Comparison of ENCODE assay signal across 11 mouse cellular contexts in the genomic region with DNA sequence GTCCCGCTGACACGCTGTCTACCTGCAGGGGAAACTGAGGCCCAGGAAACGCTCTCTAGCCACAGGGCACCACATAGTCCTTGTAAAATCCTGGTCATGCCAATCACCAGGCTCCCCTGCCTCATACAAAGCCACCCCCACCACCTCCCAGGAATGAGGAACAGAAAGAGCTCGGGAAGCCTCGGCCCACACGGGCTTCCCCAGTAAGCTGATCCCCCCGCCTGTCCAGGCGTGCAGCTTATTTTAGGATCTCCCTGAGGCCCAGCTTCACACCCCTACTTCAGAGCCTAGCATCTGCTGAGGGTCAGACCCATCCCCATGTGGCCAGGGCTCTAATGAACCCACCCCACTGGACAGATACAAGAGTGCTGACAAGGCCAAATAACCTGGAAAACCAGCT. TPM values are rescaled to one million over a fixed set of nuclear protein-coding genes. Genes with fewer than 3 reads are reported as not detected.
DNase-seq lines count a peak whose midpoint lies in the region; ATAC-seq lines count a peak whose summit lies in the region.
"Had no signal": no experiment of that assay in that cellular context is flagged by ENCODE, and none has a peak within 500 bp of the region (broad histone marks: within the 10 kb centered on the region; RNA-seq: fewer than 3 reads in every experiment).

No protein-coding gene starts in this region.

- intact Hi-C loops in heart, postnatal 10 days (cut with DNase I) = no loop called here

- no peaks in the 10 kb centered on the region for H3K36me3 ChIP-seq in heart, embryonic 16.5 days (ENCODE audit: control insufficient read depth, insufficient read depth)
- H3K36me3 ChIP-seq in embryonic facial prominence, embryonic 13.5 days = peaks cover 18% of the 10 kb centered on the region
- no peaks in the 10 kb centered on the region for H3K36me3 ChIP-seq in hindbrain, embryonic 11.5 days (ENCODE audit: control insufficient read depth, insufficient read depth, low read length)
- no peaks in the 10 kb centered on the region for H3K36me3 ChIP-seq in midbrain, embryonic 15.5 days (replicated peaks)
- H3K36me3 ChIP-seq: lung, embryonic 15.5 days had no signal

- no peak for ATAC-seq in heart, embryonic 16.5 days (replicated peaks; ENCODE audit: extremely low read depth, insufficient read depth, low FRiP score)
- ATAC-seq in embryonic facial prominence, embryonic 13.5 days (ENCODE audit: insufficient number of reproducible peaks, insufficient read depth, low FRiP score, low TSS enrichment, low read depth) = no peak
- no peak for ATAC-seq in hindbrain, embryonic 11.5 days (ENCODE audit: low FRiP score)
- ATAC-seq in midbrain, embryonic 15.5 days (replicated peaks) = no peak
- ATAC-seq in monocyte, adult 5-6 weeks (replicated peaks; ENCODE audit: insufficient number of reproducible peaks, low FRiP score, low TSS enrichment, poor library complexity, severe bottlenecking) = no peak

- H3K27ac ChIP-seq in heart, embryonic 16.5 days (ENCODE audit: low read length) = peak overlapping the region; percentile 69
- H3K27ac ChIP-seq in embryonic facial prominence, embryonic 13.5 days = 0 out of 2 replicates have a peak overlapping the region, but pooled peaks have one; percentile 7
- H3K27ac ChIP-seq in hindbrain, embryonic 11.5 days (ENCODE audit: low read depth, low read length) = no peak overlapping the region
- H3K27ac ChIP-seq in midbrain, embryonic 15.5 days = no peak overlapping the region
- H3K27ac ChIP-seq: lung, embryonic 15.5 days had no signal

- H3K4me1 ChIP-seq in heart, embryonic 16.5 days (ENCODE audit: control insufficient read depth, insufficient read depth, low read length) = peaks cover 41% of the 10 kb centered on the region
- peaks cover 78% of the 10 kb centered on the region for H3K4me1 ChIP-seq in embryonic facial prominence, embryonic 13.5 days
- H3K4me1 ChIP-seq in hindbrain, embryonic 11.5 days (replicated peaks; ENCODE audit: control insufficient read depth, insufficient read depth, low read length) = peaks cover 11% of the 10 kb centered on the region
- H3K4me1 ChIP-seq in midbrain, embryonic 15.5 days = peaks cover 64% of the 10 kb centered on the region

- DNase-seq in heart, postnatal 10 days = no peak
- no peak for DNase-seq in hindbrain, embryonic 11.5 days (ENCODE audit: low spot score)
- no peak for DNase-seq in frontal cortex, adult 2 months (ENCODE audit: extremely low spot score in 1 of 2, low spot score in 1 of 2)
- DNase-seq in frontal cortex, postnatal 14 days (ENCODE audit: low spot score in 2 of 2) = no peak
- DNase-seq: cerebellum, postnatal 14 days; kidney, postnatal 36 days had no signal

- WGBS in heart, embryonic 16.5 days = 36% methylated on average over 8 of the region's 8 CpGs
- 26% methylated on average over 8 of the region's 8 CpGs for WGBS in embryonic facial prominence, embryonic 13.5 days
- WGBS in hindbrain, embryonic 11.5 days = 54% methylated on average over 8 of the region's 8 CpGs
- 46% methylated on average over 8 of the region's 8 CpGs for WGBS in midbrain, embryonic 15.5 days

- H3K4me3 ChIP-seq in heart, embryonic 16.5 days (ENCODE audit: low read length) = no peak overlapping the region
- H3K4me3 ChIP-seq in embryonic facial prominence, embryonic 13.5 days = no peak overlapping the region
- H3K4me3 ChIP-seq in hindbrain, embryonic 11.5 days (ENCODE audit: low read depth, low read length) = no peak overlapping the region
- peak overlapping the region; percentile 66; the same call in 1 of the 2 replicates for H3K4me3 ChIP-seq in midbrain, embryonic 15.5 days
- H3K4me3 ChIP-seq: lung, embryonic 15.5 days had no signal

- H3K4me2 ChIP-seq in heart, embryonic 16.5 days (ENCODE audit: low read depth, low read length) = peak overlapping the region; percentile 97
- peak overlapping the region; percentile 93 for H3K4me2 ChIP-seq in embryonic facial prominence, embryonic 13.5 days
- H3K4me2 ChIP-seq in hindbrain, embryonic 11.5 days (replicated peaks; ENCODE audit: low read depth, low read length) = peak overlapping the region; percentile 97; the same call in 1 of the 2 replicates
- H3K4me2 ChIP-seq in midbrain, embryonic 15.5 days = peak overlapping the region; percentile 93
- H3K4me2 ChIP-seq: lung, embryonic 15.5 days had no signal

- H3K9ac ChIP-seq in heart, embryonic 16.5 days (ENCODE audit: low read length) = peak overlapping the region; percentile 53
- H3K9ac ChIP-seq in embryonic facial prominence, embryonic 13.5 days = 0 out of 2 replicates have a peak overlapping the region, but pooled peaks have one; percentile 27
- H3K9ac ChIP-seq in hindbrain, embryonic 11.5 days (ENCODE audit: low read depth, low read length) = peak overlapping the region; percentile 37; the same call in 1 of the 2 replicates
- no peak overlapping the region for H3K9ac ChIP-seq in midbrain, embryonic 15.5 days
- H3K9ac ChIP-seq: lung, embryonic 15.5 days had no signal

- no peaks in the 10 kb centered on the region for H3K9me3 ChIP-seq in heart, embryonic 16.5 days (replicated peaks; ENCODE audit: control insufficient read depth, low read length)
- no peaks in the 10 kb centered on the region for H3K9me3 ChIP-seq in embryonic facial prominence, embryonic 13.5 days
- no peaks in the 10 kb centered on the region for H3K9me3 ChIP-seq in hindbrain, embryonic 11.5 days (ENCODE audit: control insufficient read depth, low read length)
- no peaks in the 10 kb centered on the region for H3K9me3 ChIP-seq in midbrain, embryonic 15.5 days
- H3K9me3 ChIP-seq: lung, embryonic 15.5 days had no signal

- peaks cover 11% of the 10 kb centered on the region for H3K27me3 ChIP-seq in heart, embryonic 16.5 days (ENCODE audit: control insufficient read depth, insufficient read depth, low read length)
- H3K27me3 ChIP-seq in embryonic facial prominence, embryonic 13.5 days = peaks cover 12% of the 10 kb centered on the region
- peaks cover 30% of the 10 kb centered on the region for H3K27me3 ChIP-seq in hindbrain, embryonic 11.5 days (ENCODE audit: control insufficient read depth, insufficient read depth, low read length)
- 0 out of 2 replicates have a peak, but pooled peaks cover 10% of the 10 kb centered on the region for H3K27me3 ChIP-seq in midbrain, embryonic 15.5 days (replicated peaks)

RNA-seq across cellular contexts. Expression of a gene that starts 3.0 kb away (rescaled TPM):
- polyA plus RNA-seq in heart, embryonic 16.5 days (2015; fragmentation: Nextera tagmentation; extraction: Ambion mirVana) = 4.5 and 5.4 TPM in 2 replicates
- total RNA-seq in heart, postnatal 10 days (2021) = 1 to 10 TPM; 7.9 to 8.4 TPM
- polyA plus RNA-seq in embryonic facial prominence, embryonic 13.5 days (2015; fragmentation: Nextera tagmentation; extraction: Ambion mirVana) = 6.2 and 8.6 TPM in 2 replicates
- 5.9 and 6.5 TPM in 2 replicates for polyA plus RNA-seq in hindbrain, embryonic 11.5 days (2014; fragmentation: Nextera tagmentation; extraction: Ambion mirVana)
- 14.2 and 15.7 TPM in 2 replicates for polyA plus RNA-seq in midbrain, embryonic 15.5 days (2015; fragmentation: Nextera tagmentation; extraction: Ambion mirVana)
- polyA plus RNA-seq in frontal cortex, adult 2 months (2012; rRNA removed) = 72.9 and 77.0 TPM in 2 replicates
- 0.48 to 0.97 TPM in 2 of 3 replicates, not detected in the other for total RNA-seq in monocyte, adult 5-6 weeks (2017)

RNA-seq across cellular contexts. Expression of a gene that starts 23.9 kb away (rescaled TPM):
- polyA plus RNA-seq in heart, embryonic 16.5 days (2015; fragmentation: Nextera tagmentation; extraction: Ambion mirVana) = 0.81 and 1.5 TPM in 2 replicates
- not detected for total RNA-seq in heart, postnatal 10 days (2021)
- not detected in 2 replicates for polyA plus RNA-seq in embryonic facial prominence, embryonic 13.5 days (2015; fragmentation: Nextera tagmentation; extraction: Ambion mirVana)
- polyA plus RNA-seq in hindbrain, embryonic 11.5 days (2014; fragmentation: Nextera tagmentation; extraction: Ambion mirVana) = 1.3 and 1.8 TPM in 2 replicates
- 1.2 TPM in 2 replicates for polyA plus RNA-seq in midbrain, embryonic 15.5 days (2015; fragmentation: Nextera tagmentation; extraction: Ambion mirVana)
- 0.61 and 1.1 TPM in 2 replicates for polyA plus RNA-seq in frontal cortex, adult 2 months (2012; rRNA removed)
- total RNA-seq in monocyte, adult 5-6 weeks (2017) = not detected in 3 replicates

Comparison
In these comparisons a context has a peak if more than half of its experiments do, and no peak if none do; other contexts are left out.
1. H3K27ac ChIP-seq: peak in heart, embryonic 16.5 days (single experiment) and embryonic facial prominence, embryonic 13.5 days (single experiment); none in hindbrain, embryonic 11.5 days (single experiment) and midbrain, embryonic 15.5 days (single experiment).
2. Peak in every context shown above with its lines, with median percentiles within 50 percentile points of each other: H3K4me2 ChIP-seq.